Mouse (Mus musculus): Measurements from ENCODE around the gene Slc25a40. TPM values are rescaled to one million over a fixed set of nuclear protein-coding genes. Genes with fewer than 3 reads are reported as not detected.

Slc25a40 gene
- 9.6 and 9.7 TPM in 2 replicates for polyA plus RNA-seq (2016; fragmentation: Nextera tagmentation; extraction: Ambion mirVana)

DNA sequence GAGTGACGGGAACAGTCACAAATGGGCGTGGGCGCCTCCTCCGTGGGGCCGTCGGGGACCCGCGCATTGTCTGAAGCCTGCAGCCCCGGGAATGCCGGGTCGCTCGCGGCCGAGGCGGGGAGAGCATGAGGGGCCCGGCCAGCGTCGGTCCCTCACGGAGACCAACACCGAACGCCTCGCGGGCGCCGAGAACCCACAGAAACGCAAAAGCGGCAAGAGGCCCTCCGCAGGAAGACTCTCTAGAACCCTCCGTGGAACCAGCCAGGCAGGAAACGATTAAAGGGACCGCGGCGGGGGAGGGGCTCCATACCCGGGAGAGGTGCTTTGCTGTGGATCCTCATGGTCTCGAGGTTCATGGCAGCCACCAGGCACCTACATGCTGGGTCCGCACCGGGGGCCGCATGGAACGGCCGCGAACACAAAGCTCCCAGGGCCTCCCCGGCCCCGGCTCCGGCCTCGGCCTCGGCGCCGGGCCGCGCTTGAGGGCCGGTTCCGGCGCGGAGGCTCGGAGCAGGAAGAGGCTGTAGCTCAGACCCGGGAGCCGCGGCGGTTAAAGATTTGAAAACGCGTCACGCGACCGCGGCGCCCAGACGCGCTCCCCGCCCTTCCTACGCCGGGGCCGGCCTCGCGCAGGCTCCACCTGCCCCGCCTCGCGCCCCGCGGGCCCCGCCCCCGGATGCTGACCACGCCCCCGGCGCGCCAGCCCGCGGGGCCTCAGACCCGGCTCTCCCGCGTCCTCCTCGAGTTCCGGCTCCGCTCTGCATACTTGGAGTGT lies at the start of gene Slc25a40, which contains the start of gene Dbf4:
Gene Slc25a40, plus strand, starts transcription at position 694 of the 775 bp plus-strand sequence.
Gene Dbf4, minus strand, starts transcription at position 560 of the 775 bp plus-strand sequence.
- Histone ChIP-seq H3K27me3 (ENCODE audit: low read depth, poor library complexity, severe bottlenecking) (no peaks in the 10 kb centered on the region), H3K4me1 (peaks cover 28% of the 10 kb centered on the region), H3K9me3 (replicated peaks) (no peaks in the 10 kb centered on the region), H3K4me3 (peak within 1 kb of the TSS; percentile 89), H3K27ac (replicated peaks) (peak within 1 kb of the TSS; percentile 98), H3K36me3 (peaks cover 43% of the 10 kb centered on the region)
- under 1% methylated on average over 79 of the region's 93 CpGs for WGBS
- DNase-seq (ENCODE audit: low spot score), result peak; percentile 89

DNA sequence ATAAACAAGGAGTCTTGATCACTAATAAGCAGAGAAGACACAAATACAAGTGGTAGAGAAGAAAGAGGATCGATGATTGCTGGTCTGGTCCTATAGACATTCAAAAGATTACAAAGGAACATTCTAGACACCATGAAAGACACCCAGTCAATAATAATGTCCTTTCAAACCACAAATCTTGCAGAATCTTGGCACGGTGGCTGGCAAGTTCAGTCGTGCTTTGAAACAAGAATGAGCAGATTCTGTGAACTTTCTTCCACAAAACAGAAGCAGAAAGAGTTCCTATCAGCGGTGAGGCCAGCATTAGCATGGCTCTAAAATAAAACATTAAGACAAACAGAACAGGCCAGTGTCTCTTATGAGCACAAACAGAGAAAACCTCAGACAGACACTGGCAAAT lies 49.2 kb upstream of the Slc25a40 start:
- WGBS, result 84% methylated on average over 4 of the region's 4 CpGs
- H3K4me3 ChIP-seq, result no peak overlapping the region
- no peak overlapping the region for H3K27ac ChIP-seq (replicated peaks)
- peaks cover 8% of the 10 kb centered on the region for H3K27me3 ChIP-seq (ENCODE audit: low read depth, poor library complexity, severe bottlenecking)
- H3K9me3 ChIP-seq (replicated peaks), result no peaks in the 10 kb centered on the region
- no peaks in the 10 kb centered on the region for H3K36me3 ChIP-seq
- DNase-seq (ENCODE audit: low spot score), result no peak
- H3K4me1 ChIP-seq, result no peaks in the 10 kb centered on the region

- Histone ChIP-seq H3K27ac (replicated peaks) (no peak overlapping the region), H3K4me3 (no peak overlapping the region), H3K27me3 (ENCODE audit: low read depth, poor library complexity, severe bottlenecking) (no peaks in the 10 kb centered on the region), H3K4me1 (no peaks in the 10 kb centered on the region), H3K36me3 (no peaks in the 10 kb centered on the region), H3K9me3 (replicated peaks) (no peaks in the 10 kb centered on the region)
- WGBS, result 85% methylated on average over 5 of the region's 5 CpGs
- no peak for DNase-seq (ENCODE audit: low spot score)
These were observed 48.2 kb upstream of the Slc25a40 start for GRCm38 (mm10) chr5:8374297-8374906.

DNA sequence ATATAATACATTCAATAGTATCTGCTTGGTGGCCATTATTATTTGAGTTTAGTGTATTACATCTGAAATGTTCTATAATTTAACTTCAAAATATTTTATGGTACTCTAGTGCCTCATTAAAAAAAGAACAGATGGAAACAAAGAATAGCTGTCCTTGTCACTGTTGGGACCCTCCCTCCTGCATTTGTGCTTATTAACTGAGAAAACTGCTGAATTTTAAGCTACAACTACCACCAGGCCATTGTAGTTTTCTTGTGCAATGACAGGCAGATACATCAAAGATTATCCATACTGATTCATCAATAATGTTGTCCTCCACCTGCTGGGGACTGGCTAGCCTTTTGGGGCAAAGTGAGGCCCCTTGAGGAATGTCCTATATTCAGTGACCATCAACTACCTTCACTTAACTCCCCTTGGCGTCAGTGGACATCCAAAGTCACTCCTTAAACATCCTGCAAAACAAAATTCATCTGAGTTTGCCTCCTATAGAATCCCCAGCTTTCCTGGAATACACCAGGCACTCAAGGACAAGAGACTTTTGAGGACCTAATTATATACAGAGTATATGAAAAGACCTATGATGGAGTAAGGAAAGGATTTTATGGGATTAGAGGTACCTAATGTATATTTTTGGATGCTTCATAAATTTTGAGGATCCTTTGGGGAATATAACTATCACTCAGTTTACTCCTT lies 28.6 kb upstream of the Slc25a40 start:
- DNase-seq (ENCODE audit: low spot score), result no peak
- H3K36me3 ChIP-seq, result peaks cover 44% of the 10 kb centered on the region
- H3K4me3 ChIP-seq, result no peak overlapping the region
- H3K4me1 ChIP-seq, result no peaks in the 10 kb centered on the region
- 66% methylated on average over 1 of the region's 1 CpGs for WGBS
- H3K27ac ChIP-seq (replicated peaks), result no peak overlapping the region
- no peaks in the 10 kb centered on the region for H3K9me3 ChIP-seq (replicated peaks)
- no peaks in the 10 kb centered on the region for H3K27me3 ChIP-seq (ENCODE audit: low read depth, poor library complexity, severe bottlenecking)

GRCm38 (mm10) chr5:8397587-8398249 lies 24.9 kb upstream of the Slc25a40 start:
- Histone ChIP-seq H3K4me3 (no peak overlapping the region), H3K9me3 (replicated peaks) (no peaks in the 10 kb centered on the region), H3K4me1 (no peaks in the 10 kb centered on the region), H3K27me3 (ENCODE audit: low read depth, poor library complexity, severe bottlenecking) (no peaks in the 10 kb centered on the region), H3K27ac (replicated peaks) (no peak overlapping the region), H3K36me3 (peaks cover 80% of the 10 kb centered on the region)
- 93% methylated on average over 13 of the region's 13 CpGs for WGBS
- no peak for DNase-seq (ENCODE audit: low spot score)

GRCm38 (mm10) chr5:8408746-8409145 lies 13.9 kb upstream of the Slc25a40 start:
- Histone ChIP-seq H3K27me3 (ENCODE audit: low read depth, poor library complexity, severe bottlenecking) (no peaks in the 10 kb centered on the region), H3K27ac (replicated peaks) (no peak overlapping the region), H3K36me3 (peaks cover 97% of the 10 kb centered on the region), H3K4me1 (no peaks in the 10 kb centered on the region), H3K4me3 (no peak overlapping the region), H3K9me3 (replicated peaks) (no peaks in the 10 kb centered on the region)
- no peak for DNase-seq (ENCODE audit: low spot score)
- WGBS, result 89% methylated on average over 4 of the region's 4 CpGs

DNA sequence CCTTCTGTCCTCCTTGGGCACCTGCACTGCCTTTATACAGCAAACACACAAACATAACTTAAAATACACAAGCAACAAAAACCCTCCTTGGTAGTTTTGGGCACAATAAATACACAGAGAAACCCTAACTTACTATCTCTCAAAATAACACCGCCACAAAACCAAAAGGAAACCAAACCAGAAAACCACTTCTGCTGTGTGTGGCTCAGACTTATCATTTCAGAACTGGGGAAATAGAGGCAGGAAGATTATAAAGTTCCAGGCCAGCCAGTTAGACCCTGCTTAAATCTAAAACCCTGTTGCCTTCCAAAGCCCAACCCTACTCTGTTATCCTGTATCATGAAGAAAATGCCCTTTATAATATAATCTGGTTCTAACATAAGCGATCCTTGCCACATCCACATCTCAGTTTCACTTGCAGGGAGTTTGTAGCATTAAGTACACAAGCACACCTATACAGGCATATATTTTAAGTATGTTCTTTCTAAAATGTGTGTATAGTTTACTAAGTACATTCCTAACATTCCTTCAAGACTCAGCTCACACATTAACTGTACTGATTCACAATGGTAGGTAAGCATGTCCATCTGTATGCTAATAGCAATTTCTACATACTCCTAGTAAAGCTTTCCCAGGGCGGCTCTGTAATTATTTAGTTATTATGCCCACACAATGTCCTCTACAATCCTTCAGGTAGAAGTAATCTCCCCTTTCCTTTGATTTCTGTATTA lies 5.8 kb upstream of the Slc25a40 start:
- no peak overlapping the region for H3K27ac ChIP-seq (replicated peaks)
- no peaks in the 10 kb centered on the region for H3K9me3 ChIP-seq (replicated peaks)
- H3K27me3 ChIP-seq (ENCODE audit: low read depth, poor library complexity, severe bottlenecking), result no peaks in the 10 kb centered on the region
- H3K4me3 ChIP-seq, result no peak overlapping the region
- peaks cover 18% of the 10 kb centered on the region for H3K4me1 ChIP-seq
- DNase-seq (ENCODE audit: low spot score), result no peak
- peaks cover 86% of the 10 kb centered on the region for H3K36me3 ChIP-seq
- WGBS, result 94% methylated on average over 3 of the region's 3 CpGs

GRCm38 (mm10) chr5:8417443-8417842 lies 5.2 kb upstream of the Slc25a40 start:
- H3K27me3 ChIP-seq (ENCODE audit: low read depth, poor library complexity, severe bottlenecking), result no peaks in the 10 kb centered on the region
- 46% methylated on average over 1 of the region's 1 CpGs for WGBS
- peaks cover 81% of the 10 kb centered on the region for H3K36me3 ChIP-seq
- no peak overlapping the region for H3K27ac ChIP-seq (replicated peaks)
- no peak overlapping the region for H3K4me3 ChIP-seq
- H3K9me3 ChIP-seq (replicated peaks), result no peaks in the 10 kb centered on the region
- DNase-seq (ENCODE audit: low spot score), result no peak
- peaks cover 18% of the 10 kb centered on the region for H3K4me1 ChIP-seq

- no peaks in the 10 kb centered on the region for H3K9me3 ChIP-seq (replicated peaks)
- H3K27ac ChIP-seq (replicated peaks), result peak overlapping the region; percentile 98
- peak overlapping the region; percentile 89 for H3K4me3 ChIP-seq
- H3K36me3 ChIP-seq, result peaks cover 52% of the 10 kb centered on the region
- DNase-seq (ENCODE audit: low spot score), result no peak
- no peaks in the 10 kb centered on the region for H3K27me3 ChIP-seq (ENCODE audit: low read depth, poor library complexity, severe bottlenecking)
- H3K4me1 ChIP-seq, result peaks cover 29% of the 10 kb centered on the region
- 21% methylated on average over 3 of the region's 3 CpGs for WGBS
These were observed 1.2 kb upstream of the Slc25a40 start for GRCm38 (mm10) chr5:8421424-8421823.

- peak overlapping the region; percentile 98 for H3K27ac ChIP-seq (replicated peaks)
- H3K36me3 ChIP-seq, result peaks cover 34% of the 10 kb centered on the region
- DNase-seq (ENCODE audit: low spot score), result no peak
- no peaks in the 10 kb centered on the region for H3K27me3 ChIP-seq (ENCODE audit: low read depth, poor library complexity, severe bottlenecking)
- no peaks in the 10 kb centered on the region for H3K9me3 ChIP-seq (replicated peaks)
- peak overlapping the region; percentile 89 for H3K4me3 ChIP-seq
- H3K4me1 ChIP-seq, result peaks cover 21% of the 10 kb centered on the region
- WGBS, result under 1% methylated on average over 40 of the region's 40 CpGs
These were observed 580 bp downstream of the Slc25a40 start for GRCm38 (mm10) chr5:8422932-8423928.

- Histone ChIP-seq H3K4me3 (peak overlapping the region; percentile 89), H3K9me3 (replicated peaks) (no peaks in the 10 kb centered on the region), H3K36me3 (peaks cover 26% of the 10 kb centered on the region), H3K27ac (replicated peaks) (peak overlapping the region; percentile 98; the same call in 1 of the 2 replicates), H3K27me3 (ENCODE audit: low read depth, poor library complexity, severe bottlenecking) (no peaks in the 10 kb centered on the region), H3K4me1 (peaks cover 21% of the 10 kb centered on the region)
- DNase-seq (ENCODE audit: low spot score), result no peak
- WGBS, result 20% methylated on average over 7 of the region's 7 CpGs
These were observed 1.5 kb downstream of the Slc25a40 start for GRCm38 (mm10) chr5:8424116-8424515.

All from midbrain, embryonic 10.5 days (tissue).